In genomic region chr6:128836955-128837334, GRCm38 (mm10) we compare ENCODE assay signal across 9 mouse cellular contexts. TPM values are rescaled to one million over a fixed set of nuclear protein-coding genes. Genes with fewer than 3 reads are reported as not detected.
DNase-seq lines count a peak whose midpoint lies in the region; ATAC-seq and TF ChIP-seq lines count a peak whose summit lies in the region.
"Had no signal": no experiment of that assay in that cellular context is flagged by ENCODE, and none has a peak within 500 bp of the region (broad histone marks: within the 10 kb centered on the region; RNA-seq: fewer than 3 reads in every experiment).

No protein-coding gene starts in this region.

- no peak overlapping the region for H3ac ChIP-seq in myocyte (ENCODE audit: control insufficient read depth, insufficient read length)

- H3K9ac ChIP-seq in lung, embryonic 14.5 days: peak overlapping the region; percentile 95; the same call in 1 of the 2 replicates
- H3K9ac ChIP-seq in forebrain, embryonic 11.5 days (ENCODE audit: low read length): no peak overlapping the region
- H3K9ac ChIP-seq in hindbrain, postnatal 0 days (replicated peaks; ENCODE audit: low read length): peak overlapping the region; percentile 88; the same call in 1 of the 2 replicates

- 82% methylated on average over 6 of the region's 6 CpGs for WGBS in lung, embryonic 14.5 days
- WGBS in lung, adult 2 months: 84% methylated on average over 6 of the region's 6 CpGs
- 85% methylated on average over 6 of the region's 6 CpGs for WGBS in forebrain, embryonic 11.5 days
- WGBS in hindbrain, postnatal 0 days: 86% methylated on average over 6 of the region's 6 CpGs

- no peak for DNase-seq in lung, embryonic 14.5 days
- no peak for DNase-seq in lung, adult 2 months
- no peak for DNase-seq in forebrain, embryonic 11.5 days (ENCODE audit: low spot score)
- peak; percentile 11 for DNase-seq in hindbrain, postnatal 0 days (ENCODE audit: low spot score)
- no peak for DNase-seq in layer of hippocampus, adult 9-10 months (ENCODE audit: low spot score)
- no peak for DNase-seq in layer of hippocampus, postnatal 10 days (ENCODE audit: low spot score in 2 of 2)
- DNase-seq in ovary, postnatal 10 days (ENCODE audit: low spot score): no peak

- no peaks in the 10 kb centered on the region for H3K27me3 ChIP-seq in lung, embryonic 14.5 days (ENCODE audit: insufficient read depth, low read length)
- H3K27me3 ChIP-seq in forebrain, embryonic 11.5 days (ENCODE audit: control insufficient read depth, insufficient read depth, low read length): no peaks in the 10 kb centered on the region
- no peaks in the 10 kb centered on the region for H3K27me3 ChIP-seq in hindbrain, postnatal 0 days (ENCODE audit: insufficient read depth, low read length)
- no peaks in the 10 kb centered on the region for H3K27me3 ChIP-seq in myocyte (ENCODE audit: control insufficient read depth, insufficient read depth, insufficient read length)

- peak overlapping the region; percentile 68; the same call in 1 of the 2 replicates for H3K4me3 ChIP-seq in lung, embryonic 14.5 days (ENCODE audit: low read depth, low read length)
- no peak overlapping the region for H3K4me3 ChIP-seq in lung, adult 2 months (replicated peaks; ENCODE audit: extremely low read depth, low read depth, low read length)
- H3K4me3 ChIP-seq in forebrain, embryonic 11.5 days (ENCODE audit: low read depth, low read length): peak overlapping the region; percentile 76; the same call in 1 of the 2 replicates
- H3K4me3 ChIP-seq in hindbrain, postnatal 0 days (ENCODE audit: low read length): peak overlapping the region; percentile 88
- H3K4me3 ChIP-seq in myocyte: peak overlapping the region; percentile 70

- no peaks in the 10 kb centered on the region for H3K4me1 ChIP-seq in lung, embryonic 14.5 days (ENCODE audit: insufficient read depth)
- H3K4me1 ChIP-seq in lung, adult 2 months (ENCODE audit: control insufficient read depth, insufficient read depth, low read length): no peaks in the 10 kb centered on the region; the same call in 1 of the 2 replicates
- H3K4me1 ChIP-seq in forebrain, embryonic 11.5 days (replicated peaks; ENCODE audit: control insufficient read depth, insufficient read depth, low read length): peaks cover 5% of the 10 kb centered on the region; the same call in 1 of the 2 replicates
- no peaks in the 10 kb centered on the region for H3K4me1 ChIP-seq in hindbrain, postnatal 0 days (ENCODE audit: insufficient read depth, low read length)

- no peak for TF ChIP-seq POLR2A in lung, adult 2 months (IDR thresholded peaks at IDR 0.05; ENCODE audit: borderline replicate concordance, extremely low read depth, low read depth, low read length)
- no peak for TF ChIP-seq POLR2A in myocyte (IDR thresholded peaks at IDR 0.05; ENCODE audit: insufficient read length, low read depth)

- H3K27ac ChIP-seq in lung, embryonic 14.5 days (ENCODE audit: low read depth): peak overlapping the region; percentile 99; the same call in 1 of the 2 replicates
- no peak overlapping the region for H3K27ac ChIP-seq in forebrain, embryonic 11.5 days (ENCODE audit: low read depth, low read length)
- H3K27ac ChIP-seq in hindbrain, postnatal 0 days: peak overlapping the region; percentile 94

- no peak for ATAC-seq in lung, embryonic 14.5 days (ENCODE audit: insufficient read depth)
- no peak for ATAC-seq in forebrain, embryonic 11.5 days (replicated peaks; ENCODE audit: low FRiP score)
- ATAC-seq in hindbrain, postnatal 0 days: no peak

- H3K9me3 ChIP-seq in lung, embryonic 14.5 days (ENCODE audit: low read depth, low read length): no peaks in the 10 kb centered on the region
- H3K9me3 ChIP-seq in forebrain, embryonic 11.5 days (ENCODE audit: control insufficient read depth, low read length): no peaks in the 10 kb centered on the region
- no peaks in the 10 kb centered on the region for H3K9me3 ChIP-seq in hindbrain, postnatal 0 days (ENCODE audit: low read length)

- H3K79me2 ChIP-seq in myocyte (ENCODE audit: control insufficient read depth, insufficient read depth): no peaks in the 10 kb centered on the region

- TF ChIP-seq CTCF in lung, embryonic 14.5 days (IDR thresholded peaks at IDR 0.05; ENCODE audit: low read depth): no peak
- TF ChIP-seq CTCF in lung, adult 2 months (IDR thresholded peaks at IDR 0.05; ENCODE audit: insufficient read depth, low read length): no peak
- TF ChIP-seq CTCF in hindbrain, postnatal 0 days (IDR thresholded peaks at IDR 0.05; ENCODE audit: low read depth): no peak

- H3K4me2 ChIP-seq in lung, embryonic 14.5 days: peak overlapping the region; percentile 74
- peak overlapping the region; percentile 47; the same call in 1 of the 2 replicates for H3K4me2 ChIP-seq in forebrain, embryonic 11.5 days (ENCODE audit: low read depth, low read length, severe bottlenecking)
- peak overlapping the region; percentile 81 for H3K4me2 ChIP-seq in hindbrain, postnatal 0 days (ENCODE audit: low read depth, low read length)
- H3K4me2 ChIP-seq in myocyte (ENCODE audit: low read depth): peak overlapping the region; percentile 83

- H3K36me3 ChIP-seq in lung, embryonic 14.5 days (ENCODE audit: insufficient read depth): no peaks in the 10 kb centered on the region
- H3K36me3 ChIP-seq in forebrain, embryonic 11.5 days (ENCODE audit: control insufficient read depth, insufficient read depth, low read length): no peaks in the 10 kb centered on the region
- no peaks in the 10 kb centered on the region for H3K36me3 ChIP-seq in hindbrain, postnatal 0 days (ENCODE audit: insufficient read depth, low read length)
- no peaks in the 10 kb centered on the region for H3K36me3 ChIP-seq in myocyte (ENCODE audit: control insufficient read depth, insufficient read depth)

TF ChIP-seq in myocyte, 11 proteins besides CTCF, POLR2A, EP300 and RAD21:
- no peak for TF ChIP-seq TCF3 (IDR thresholded peaks at IDR 0.05; ENCODE audit: insufficient read length, low read depth)
- TF ChIP-seq POLR2AphosphoS2 (IDR thresholded peaks at IDR 0.05; ENCODE audit: insufficient read length, low read depth): no peak
- TF ChIP-seq E2F4 (IDR thresholded peaks at IDR 0.05; ENCODE audit: insufficient read depth): no peak
- TF ChIP-seq MYOD1 (IDR thresholded peaks at IDR 0.05; ENCODE audit: control insufficient read depth in 1 of 3, insufficient read length in 2 of 3, low read depth in 2 of 3): no peak
- no peak for TF ChIP-seq SRF (IDR thresholded peaks at IDR 0.05; ENCODE audit: control insufficient read depth, insufficient read length, low read depth)
- TF ChIP-seq REST (IDR thresholded peaks at IDR 0.05; ENCODE audit: insufficient read depth, insufficient read length): no peak
- TF ChIP-seq TCF12 (IDR thresholded peaks at IDR 0.05; ENCODE audit: insufficient read depth, poor library complexity, severe bottlenecking): no peak
- TF ChIP-seq MYOG (IDR thresholded peaks at IDR 0.05; ENCODE audit: control insufficient read depth in 1 of 3, insufficient read depth in 1 of 3, insufficient read length in 2 of 3, low read depth in 2 of 3): no peak
- no peak for TF ChIP-seq CEBPB (IDR thresholded peaks at IDR 0.05; ENCODE audit: insufficient read depth, poor library complexity, severe bottlenecking)
- TF ChIP-seq USF1 (IDR thresholded peaks at IDR 0.05; ENCODE audit: low read depth): no peak
- no peak for TF ChIP-seq MAX (IDR thresholded peaks at IDR 0.05; ENCODE audit: low read depth)
TF ChIP-seq in myocyte: peak in this region for 0.

RNA-seq across cellular contexts. Expression of gene Klrb1b, which starts 10.8 kb away (rescaled TPM):
- polyA plus RNA-seq in lung, embryonic 14.5 days (2014; fragmentation: Nextera tagmentation; extraction: Ambion mirVana): not detected in 2 replicates
- polyA plus RNA-seq in lung, adult 2 months (2012; rRNA removed): 2.4 and 2.7 TPM in 2 replicates
- not detected in 2 replicates for polyA plus RNA-seq in forebrain, embryonic 11.5 days (2014; fragmentation: Nextera tagmentation; extraction: Ambion mirVana)
- not detected in 2 replicates for total RNA-seq in hindbrain, postnatal 0 days (2014; rRNA removed)
- polyA plus RNA-seq in hindbrain, postnatal 0 days (2015; fragmentation: Nextera tagmentation; extraction: Ambion mirVana): not detected in 2 replicates
- polyA plus RNA-seq in myocyte (2012; fragmentation: generic; extraction: Trizol): not detected
- not detected for total RNA-seq in layer of hippocampus, postnatal 10 days (2021)

RNA-seq across cellular contexts. Expression of gene Gm44511, which starts 10.8 kb away (rescaled TPM):
- polyA plus RNA-seq in lung, embryonic 14.5 days (2014; fragmentation: Nextera tagmentation; extraction: Ambion mirVana): not detected in 2 replicates
- 0.41 TPM in 1 of 2 replicates, not detected in the other for polyA plus RNA-seq in lung, adult 2 months (2012; rRNA removed)
- not detected in 2 replicates for polyA plus RNA-seq in forebrain, embryonic 11.5 days (2014; fragmentation: Nextera tagmentation; extraction: Ambion mirVana)
- total RNA-seq in hindbrain, postnatal 0 days (2014; rRNA removed): not detected in 2 replicates
- not detected in 2 replicates for polyA plus RNA-seq in hindbrain, postnatal 0 days (2015; fragmentation: Nextera tagmentation; extraction: Ambion mirVana)
- polyA plus RNA-seq in myocyte (2012; fragmentation: generic; extraction: Trizol): not detected
- not detected for total RNA-seq in layer of hippocampus, postnatal 10 days (2021)
- polyA plus RNA-seq: inflammation-experienced regulatory T-cells, adult 6 months had no signal

RNA-seq across cellular contexts. Expression of gene Klrb1c, which starts 47.9 kb away (rescaled TPM):
- polyA plus RNA-seq in lung, embryonic 14.5 days (2014; fragmentation: Nextera tagmentation; extraction: Ambion mirVana): 0.26 and 0.32 TPM in 2 replicates
- 1.8 and 2.6 TPM in 2 replicates for polyA plus RNA-seq in lung, adult 2 months (2012; rRNA removed)
- not detected in 2 replicates for polyA plus RNA-seq in forebrain, embryonic 11.5 days (2014; fragmentation: Nextera tagmentation; extraction: Ambion mirVana)
- 0.10 TPM in 1 of 2 replicates, not detected in the other for total RNA-seq in hindbrain, postnatal 0 days (2014; rRNA removed)
- polyA plus RNA-seq in hindbrain, postnatal 0 days (2015; fragmentation: Nextera tagmentation; extraction: Ambion mirVana): 0.13 and 0.14 TPM in 2 replicates
- polyA plus RNA-seq in myocyte (2012; fragmentation: generic; extraction: Trizol): not detected
- total RNA-seq in layer of hippocampus, postnatal 10 days (2021): under 1 TPM in 1 of 2 experiments, not detected in 1; 0.20 TPM

RNA-seq across cellular contexts. Expression of gene Clec2i, which starts 50.4 kb away (rescaled TPM):
- polyA plus RNA-seq in lung, embryonic 14.5 days (2014; fragmentation: Nextera tagmentation; extraction: Ambion mirVana): 0.14 and 0.15 TPM in 2 replicates
- 0.79 and 1.6 TPM in 2 replicates for polyA plus RNA-seq in lung, adult 2 months (2012; rRNA removed)
- polyA plus RNA-seq in forebrain, embryonic 11.5 days (2014; fragmentation: Nextera tagmentation; extraction: Ambion mirVana): not detected in 2 replicates
- total RNA-seq in hindbrain, postnatal 0 days (2014; rRNA removed): not detected in 2 replicates
- polyA plus RNA-seq in hindbrain, postnatal 0 days (2015; fragmentation: Nextera tagmentation; extraction: Ambion mirVana): 0.06 and 0.08 TPM in 2 replicates
- not detected for polyA plus RNA-seq in myocyte (2012; fragmentation: generic; extraction: Trizol)
- total RNA-seq in layer of hippocampus, postnatal 10 days (2021): not detected

RNA-seq across cellular contexts. Expression of gene BC035044, which starts 54.0 kb away (rescaled TPM):
- 1.2 TPM in 2 replicates for polyA plus RNA-seq in lung, embryonic 14.5 days (2014; fragmentation: Nextera tagmentation; extraction: Ambion mirVana)
- polyA plus RNA-seq in lung, adult 2 months (2012; rRNA removed): 1.2 and 2.7 TPM in 2 replicates
- polyA plus RNA-seq in forebrain, embryonic 11.5 days (2014; fragmentation: Nextera tagmentation; extraction: Ambion mirVana): 0.28 and 0.88 TPM in 2 replicates
- total RNA-seq in hindbrain, postnatal 0 days (2014; rRNA removed): 0.61 TPM in 1 of 2 replicates, not detected in the other
- polyA plus RNA-seq in hindbrain, postnatal 0 days (2015; fragmentation: Nextera tagmentation; extraction: Ambion mirVana): 0.39 and 0.88 TPM in 2 replicates
- polyA plus RNA-seq in myocyte (2012; fragmentation: generic; extraction: Trizol): not detected
- total RNA-seq in layer of hippocampus, postnatal 10 days (2021): 1 to 10 TPM; 1.6 to 1.7 TPM
